Mouse (Mus musculus) G1E (cell line): ENCODE measurements around the gene Cand1. TPM values are rescaled to one million over a fixed set of nuclear protein-coding genes. Genes with fewer than 3 reads are reported as not detected.

Experiments
- ATAC-seq: 2 replicates; pipeline ENCODE4 v1.8.0; 2016; ENCODE audit warnings: mild to moderate bottlenecking; ENCODE audit not compliant: insufficient number of reproducible peaks, poor library complexity, low FRiP score, severe bottlenecking; ENCODE audit errors: extremely low read depth
- DNase-seq: peaks from one replicate; pipeline ENCODE4 v3.0.0; 2012; ENCODE audit warnings: low spot score
- H3K27me3 ChIP-seq: 2 replicates; pipeline ENCODE4 v1.6.1; 2012; ENCODE audit warnings: mild to moderate bottlenecking, low read length, inconsistent platforms; ENCODE audit not compliant: insufficient read depth
- H3K36me3 ChIP-seq: replicated peaks from 2 replicates; pipeline ENCODE3; 2012; ENCODE audit warnings: mild to moderate bottlenecking, inconsistent platforms
- H3K4me1 ChIP-seq: 2 replicates; pipeline ENCODE4 v1.6.1; 2012; ENCODE audit warnings: low read depth, low read length, inconsistent platforms, mixed read lengths; ENCODE audit not compliant: insufficient read depth
- H3K4me3 ChIP-seq: 2 replicates; pipeline ENCODE4 v1.5.1; 2012; ENCODE audit warnings: low read depth, mild to moderate bottlenecking, inconsistent platforms, low read length, moderate library complexity, mixed read lengths
- H3K9me3 ChIP-seq: replicated peaks from 2 replicates; pipeline ENCODE4 v1.6.1; 2012; ENCODE audit warnings: inconsistent platforms
- CTCF ChIP-seq: IDR thresholded peaks from 2 replicates; pipeline ENCODE4 v1.5.1; 2012; ENCODE audit warnings: low read depth, low read length, inconsistent platforms, mixed read lengths
- GATA1 ChIP-seq: IDR thresholded peaks from 2 replicates; pipeline ENCODE4 v1.6.1; 2012; ENCODE audit warnings: borderline replicate concordance, low read length, inconsistent platforms, mixed read lengths
- GATA2 ChIP-seq: IDR thresholded peaks from 2 replicates; pipeline ENCODE4 v1.6.1; 2012; ENCODE audit warnings: low read depth, low read length, inconsistent platforms, borderline replicate concordance
- POLR2AphosphoS5 ChIP-seq: IDR thresholded peaks from 2 replicates; pipeline ENCODE4 v1.6.1; 2012; ENCODE audit warnings: low read depth, low read length, inconsistent platforms; ENCODE audit not compliant: insufficient replicate concordance
- TAL1 ChIP-seq: conservative IDR thresholded peaks from 2 replicates; pipeline ENCODE4 v1.6.1; 2012; ENCODE audit warnings: low read depth, low read length, inconsistent platforms, mixed read lengths
- polyA plus RNA-seq: library from polyadenylated mRNA; stranded (reverse); fragments of >175 nt; gene quantifications from 2 replicates; pipeline ENCODE4 v1.2.3, GENCODE M21; 2012
- total RNA-seq, 2 experiments: library from RNA; stranded (forward) in 1 of 2; stranded (reverse) in 1 of 2; fragments of 200-1000 nt in 1 of 2; fragments of >200 nt in 1 of 2; fragmentation: Nextera tagmentation in 1 of 2; gene quantifications; 2 replicates each; pipeline ENCODE4 v1.2.3; 2014 to 2017

The Cand1 gene
- total and polyA plus RNA-seq, 3 experiments, result 40.9 to 195 (median 99.7) TPM

GRCm38 (mm10) chr10:119187720-119188119, 52.1 kb downstream of the Cand1 start:
- no peak overlapping the region for H3K4me3 ChIP-seq
- ATAC-seq (no peak), DNase-seq (no peak)
- peaks cover 11% of the 10 kb centered on the region for H3K4me1 ChIP-seq
- H3K36me3 ChIP-seq, result no peaks in the 10 kb centered on the region
- H3K27me3 ChIP-seq, result no peaks in the 10 kb centered on the region
- TF ChIP-seq CTCF, result no peak
- TF ChIP-seq TAL1, result no peak
- no peak for TF ChIP-seq GATA2
- no peak for TF ChIP-seq POLR2AphosphoS5
- no peak for TF ChIP-seq GATA1
- no peaks in the 10 kb centered on the region for H3K9me3 ChIP-seq

GRCm38 (mm10) chr10:119169656-119170055, 70.2 kb downstream of the Cand1 start:
- H3K27me3 ChIP-seq, result no peaks in the 10 kb centered on the region; the same call in 1 of the 2 replicates
- H3K36me3 ChIP-seq, result no peaks in the 10 kb centered on the region
- TF ChIP-seq CTCF, result no peak
- no peak for TF ChIP-seq TAL1
- TF ChIP-seq POLR2AphosphoS5, result no peak
- TF ChIP-seq GATA1, result no peak
- no peak for TF ChIP-seq GATA2
- peaks cover 5% of the 10 kb centered on the region; the same call in 1 of the 2 replicates for H3K4me1 ChIP-seq
- peaks cover 2% of the 10 kb centered on the region; the same call in 1 of the 2 replicates for H3K9me3 ChIP-seq
- H3K4me3 ChIP-seq, result no peak overlapping the region
- no peak for ATAC-seq
- DNase-seq, result no peak

GRCm38 (mm10) chr10:119169237-119169636, 70.6 kb downstream of the Cand1 start:
- ATAC-seq (no peak), DNase-seq (no peak)
- H3K9me3 ChIP-seq, result peaks cover 2% of the 10 kb centered on the region; the same call in 1 of the 2 replicates
- no peak for TF ChIP-seq GATA1
- no peak for TF ChIP-seq CTCF
- no peak for TF ChIP-seq POLR2AphosphoS5
- TF ChIP-seq TAL1, result no peak
- no peak for TF ChIP-seq GATA2
- H3K4me3 ChIP-seq, result no peak overlapping the region
- H3K4me1 ChIP-seq, result peaks cover 7% of the 10 kb centered on the region; the same call in 1 of the 2 replicates
- no peaks in the 10 kb centered on the region; the same call in 1 of the 2 replicates for H3K27me3 ChIP-seq
- no peaks in the 10 kb centered on the region for H3K36me3 ChIP-seq

- no peak for DNase-seq
- Histone ChIP-seq H3K9me3 (peaks cover 2% of the 10 kb centered on the region; the same call in 1 of the 2 replicates), H3K4me1 (peaks cover 12% of the 10 kb centered on the region), H3K27me3 (no peaks in the 10 kb centered on the region; the same call in 1 of the 2 replicates), H3K4me3 (no peak overlapping the region), H3K36me3 (no peaks in the 10 kb centered on the region)
- no peak for ATAC-seq
- TF ChIP-seq GATA2 (no peak), POLR2AphosphoS5 (no peak), TAL1 (no peak), CTCF (no peak), GATA1 (no peak)
These were observed 71.1 kb downstream of the Cand1 start for GRCm38 (mm10) chr10:119168791-119169190.

GRCm38 (mm10) chr10:119167858-119168257, 72.0 kb downstream of the Cand1 start:
- Histone ChIP-seq H3K27me3 (peaks cover 3% of the 10 kb centered on the region; the same call in 1 of the 2 replicates), H3K4me3 (no peak overlapping the region), H3K4me1 (peaks cover 20% of the 10 kb centered on the region), H3K9me3 (peaks cover 2% of the 10 kb centered on the region; the same call in 1 of the 2 replicates), H3K36me3 (no peaks in the 10 kb centered on the region)
- TF ChIP-seq POLR2AphosphoS5 (no peak), TAL1 (no peak), CTCF (no peak)
- ATAC-seq (no peak), DNase-seq (no peak)

GRCm38 (mm10) chr10:119165051-119165450, 74.8 kb downstream of the Cand1 start:
- ATAC-seq (no peak), DNase-seq (no peak)
- Histone ChIP-seq H3K9me3 (peaks cover 6% of the 10 kb centered on the region; the same call in 1 of the 2 replicates), H3K4me1 (peaks cover 20% of the 10 kb centered on the region), H3K4me3 (no peak overlapping the region), H3K27me3 (peaks cover 4% of the 10 kb centered on the region; the same call in 1 of the 2 replicates), H3K36me3 (no peaks in the 10 kb centered on the region)
- TF ChIP-seq GATA2, result no peak
- no peak for TF ChIP-seq POLR2AphosphoS5
- no peak for TF ChIP-seq CTCF
- TF ChIP-seq GATA1, result no peak
- no peak for TF ChIP-seq TAL1
